Mouse (Mus musculus): ENCODE measurements around the gene Enoph1. TPM values are rescaled to one million over a fixed set of nuclear protein-coding genes. Genes with fewer than 3 reads are reported as not detected.
A peak's percentile ranks its signal among the peaks of the same experiment; 100 is the strongest.

Gene Enoph1
- polyA plus RNA-seq, 1 experiment from 2014 or later = 29.5 TPM

DNA sequence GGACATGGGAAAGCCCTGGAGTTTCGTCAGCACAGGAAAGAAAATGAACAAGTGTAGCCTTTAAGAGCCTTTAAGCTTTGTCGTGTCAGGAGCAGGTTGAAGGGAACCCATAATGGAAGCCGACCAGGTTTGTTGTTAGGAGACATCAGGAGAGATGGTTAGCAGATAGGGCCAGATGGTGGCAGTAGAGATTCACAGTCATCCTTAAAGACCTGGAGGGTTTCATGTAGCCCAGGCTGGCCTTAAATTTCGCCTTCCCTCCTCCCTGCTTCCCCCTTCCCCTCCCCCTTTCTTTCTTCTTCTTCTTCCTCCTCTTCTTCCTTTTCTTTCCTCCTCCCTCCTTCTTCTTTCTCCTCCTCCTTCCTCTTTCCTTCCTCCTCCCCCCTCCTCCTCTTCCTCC lies 34.8 kb downstream of the Enoph1 start:
- Histone ChIP-seq H3K27ac (ENCODE audit: low read length) (no peak overlapping the region), H3K36me3 (ENCODE audit: control insufficient read depth, insufficient read depth) (no peaks in the 10 kb centered on the region), H3K9ac (ENCODE audit: low read length) (no peak overlapping the region), H3K9me3 (replicated peaks; ENCODE audit: control insufficient read depth, low read length) (no peaks in the 10 kb centered on the region), H3K4me1 (ENCODE audit: control insufficient read depth, insufficient read depth, low read length) (peaks cover 5% of the 10 kb centered on the region), H3K27me3 (ENCODE audit: control insufficient read depth, insufficient read depth, low read length) (no peaks in the 10 kb centered on the region), H3K4me2 (ENCODE audit: low read depth, low read length) (no peak overlapping the region), H3K4me3 (ENCODE audit: low read length) (no peak overlapping the region)
- 52% methylated on average over 4 of the region's 4 CpGs for WGBS
- no peak for ATAC-seq (replicated peaks; ENCODE audit: extremely low read depth, insufficient read depth, low FRiP score)

DNA sequence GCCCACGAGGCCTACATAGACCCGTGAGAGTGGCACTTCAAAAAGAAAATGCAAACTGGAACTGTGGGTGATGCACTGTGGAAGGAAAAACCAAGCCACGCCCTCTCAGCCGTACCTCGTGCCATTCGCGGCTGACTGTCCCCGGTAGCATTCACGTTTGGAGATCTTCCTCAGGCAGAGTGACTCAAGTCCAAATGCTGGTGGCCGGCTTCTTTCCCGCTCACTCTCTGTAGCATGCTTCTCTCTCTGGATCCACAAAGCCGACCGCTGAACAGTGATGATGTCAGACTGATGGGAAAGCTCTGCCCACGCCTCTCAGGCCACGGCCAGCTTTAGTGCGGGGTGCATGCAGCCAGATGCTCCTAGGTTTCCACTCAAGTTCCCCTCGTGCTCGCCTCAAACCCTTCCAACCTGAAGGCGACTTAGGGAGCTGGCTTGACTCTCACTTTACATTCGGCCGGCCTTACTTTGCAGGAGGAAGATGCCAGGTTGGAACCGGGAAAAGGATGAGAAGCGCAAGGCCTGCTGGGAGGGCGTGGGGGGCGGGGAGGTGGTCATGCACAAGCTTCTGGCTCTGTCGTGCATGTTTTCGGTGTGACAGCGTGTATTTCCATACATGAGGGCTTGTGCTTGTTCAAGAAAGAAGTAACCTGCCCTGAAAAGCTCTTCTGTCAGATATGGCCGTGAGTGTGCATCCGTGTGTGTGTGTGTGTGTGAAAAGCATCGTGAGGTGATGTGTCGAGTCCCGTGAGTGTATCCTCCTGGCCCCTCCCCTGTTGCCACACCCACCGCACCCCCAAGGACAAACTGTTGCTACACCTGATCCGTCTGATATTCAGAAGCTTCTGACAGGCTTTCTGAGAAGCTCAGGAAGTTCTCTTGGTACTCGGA lies 39.5 kb downstream of the Enoph1 start:
- ATAC-seq (replicated peaks; ENCODE audit: extremely low read depth, insufficient read depth, low FRiP score) = 0 out of 2 replicates have a peak, but pooled peaks have one; percentile 30
- H3K9me3 ChIP-seq (replicated peaks; ENCODE audit: control insufficient read depth, low read length) = no peaks in the 10 kb centered on the region
- peak overlapping the region; percentile 78 for H3K4me2 ChIP-seq (ENCODE audit: low read depth, low read length)
- H3K27ac ChIP-seq (ENCODE audit: low read length) = no peak overlapping the region
- no peaks in the 10 kb centered on the region for H3K36me3 ChIP-seq (ENCODE audit: control insufficient read depth, insufficient read depth)
- peak overlapping the region; percentile 64 for H3K9ac ChIP-seq (ENCODE audit: low read length)
- H3K27me3 ChIP-seq (ENCODE audit: control insufficient read depth, insufficient read depth, low read length) = no peaks in the 10 kb centered on the region
- H3K4me1 ChIP-seq (ENCODE audit: control insufficient read depth, insufficient read depth, low read length) = peaks cover 5% of the 10 kb centered on the region
- 22% methylated on average over 36 of the region's 36 CpGs for WGBS
- H3K4me3 ChIP-seq (ENCODE audit: low read length) = peak overlapping the region; percentile 54

DNA sequence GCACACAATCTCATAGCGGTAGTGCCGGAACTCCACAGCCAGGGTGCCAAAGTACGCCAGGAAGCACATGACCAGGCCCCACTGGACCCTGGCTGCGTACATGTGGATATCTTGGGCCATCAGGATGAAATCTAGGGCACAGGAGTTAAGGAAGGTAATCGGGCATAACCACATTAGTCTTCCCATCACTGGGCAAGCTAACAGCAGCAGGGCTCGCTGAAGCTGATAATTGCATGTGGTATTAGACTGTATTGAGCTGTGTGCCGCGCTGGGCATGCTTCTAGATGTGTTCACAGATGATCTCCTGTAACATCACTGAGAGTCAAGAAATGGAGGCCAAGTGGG lies 40.1 kb downstream of the Enoph1 start:
- no peak overlapping the region for H3K27ac ChIP-seq (ENCODE audit: low read length)
- H3K4me3 ChIP-seq (ENCODE audit: low read length) = peak overlapping the region; percentile 54; the same call in 1 of the 2 replicates
- H3K4me2 ChIP-seq (ENCODE audit: low read depth, low read length) = peak overlapping the region; percentile 78
- H3K9me3 ChIP-seq (replicated peaks; ENCODE audit: control insufficient read depth, low read length) = no peaks in the 10 kb centered on the region
- H3K9ac ChIP-seq (ENCODE audit: low read length) = no peak overlapping the region
- H3K27me3 ChIP-seq (ENCODE audit: control insufficient read depth, insufficient read depth, low read length) = no peaks in the 10 kb centered on the region
- H3K36me3 ChIP-seq (ENCODE audit: control insufficient read depth, insufficient read depth) = no peaks in the 10 kb centered on the region
- ATAC-seq (replicated peaks; ENCODE audit: extremely low read depth, insufficient read depth, low FRiP score) = no peak
- peaks cover 5% of the 10 kb centered on the region for H3K4me1 ChIP-seq (ENCODE audit: control insufficient read depth, insufficient read depth, low read length)
- 81% methylated on average over 8 of the region's 8 CpGs for WGBS

DNA sequence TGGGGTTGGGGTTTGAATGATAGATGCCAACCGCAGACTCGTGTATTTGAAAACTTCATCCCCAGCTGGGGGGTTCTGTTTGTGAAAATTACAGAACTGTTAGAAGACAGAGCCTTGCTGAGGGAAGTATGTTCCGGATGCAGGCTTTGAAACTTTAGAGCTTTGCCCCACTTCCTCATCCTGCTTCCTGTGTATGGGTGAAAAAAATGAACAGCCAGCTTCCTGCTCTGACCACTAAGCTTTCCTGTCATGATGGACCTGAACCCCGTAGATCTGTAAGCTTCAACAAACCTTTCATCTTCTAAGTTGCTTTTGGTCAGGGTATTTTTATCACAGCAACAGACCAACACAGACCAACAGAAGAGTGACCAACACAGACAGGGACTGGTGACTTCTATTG lies 42.2 kb downstream of the Enoph1 start:
- H3K36me3 ChIP-seq (ENCODE audit: control insufficient read depth, insufficient read depth) = no peaks in the 10 kb centered on the region
- ATAC-seq (replicated peaks; ENCODE audit: extremely low read depth, insufficient read depth, low FRiP score) = no peak
- no peak overlapping the region for H3K4me3 ChIP-seq (ENCODE audit: low read length)
- no peak overlapping the region for H3K9ac ChIP-seq (ENCODE audit: low read length)
- 76% methylated on average over 4 of the region's 4 CpGs for WGBS
- no peaks in the 10 kb centered on the region for H3K27me3 ChIP-seq (ENCODE audit: control insufficient read depth, insufficient read depth, low read length)
- no peak overlapping the region for H3K27ac ChIP-seq (ENCODE audit: low read length)
- peaks cover 5% of the 10 kb centered on the region for H3K4me1 ChIP-seq (ENCODE audit: control insufficient read depth, insufficient read depth, low read length)
- H3K4me2 ChIP-seq (ENCODE audit: low read depth, low read length) = no peak overlapping the region
- no peaks in the 10 kb centered on the region for H3K9me3 ChIP-seq (replicated peaks; ENCODE audit: control insufficient read depth, low read length)

DNA sequence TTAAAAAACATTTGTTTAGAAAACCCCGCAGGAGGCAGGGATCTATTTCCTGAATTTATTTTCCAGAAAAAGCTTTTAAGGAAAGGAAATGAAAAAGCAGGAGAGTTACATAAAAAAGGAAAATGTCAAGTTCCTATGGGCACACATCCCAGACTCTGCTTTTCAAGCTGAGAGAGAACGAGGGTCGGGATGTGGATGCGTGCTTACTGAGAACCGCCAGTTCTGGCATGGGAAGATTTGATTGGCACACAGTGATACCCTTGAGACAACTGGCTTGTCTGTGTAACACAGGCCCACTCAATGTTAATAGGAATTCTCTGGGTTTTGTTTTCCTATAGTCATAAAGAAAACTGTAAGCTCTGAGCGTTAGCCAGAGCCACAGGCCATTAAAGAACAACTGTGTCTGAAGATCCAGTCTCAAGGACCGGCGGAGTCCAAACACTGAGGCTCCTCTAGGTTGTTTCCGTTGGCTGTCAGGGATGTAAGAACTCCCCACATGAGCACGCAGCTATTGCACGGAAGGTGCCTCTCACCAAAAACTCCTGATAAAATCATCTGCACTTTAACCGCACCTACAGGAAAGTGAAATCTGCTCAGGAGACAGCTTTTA lies 44.3 kb downstream of the Enoph1 start:
- Histone ChIP-seq H3K4me2 (ENCODE audit: low read depth, low read length) (no peak overlapping the region), H3K9me3 (replicated peaks; ENCODE audit: control insufficient read depth, low read length) (no peaks in the 10 kb centered on the region), H3K27me3 (ENCODE audit: control insufficient read depth, insufficient read depth, low read length) (no peaks in the 10 kb centered on the region), H3K9ac (ENCODE audit: low read length) (no peak overlapping the region), H3K4me3 (ENCODE audit: low read length) (no peak overlapping the region), H3K4me1 (ENCODE audit: control insufficient read depth, insufficient read depth, low read length) (peaks cover 2% of the 10 kb centered on the region; the same call in 1 of the 2 replicates), H3K36me3 (ENCODE audit: control insufficient read depth, insufficient read depth) (no peaks in the 10 kb centered on the region), H3K27ac (ENCODE audit: low read length) (0 out of 2 replicates have a peak overlapping the region, but pooled peaks have one; percentile 10)
- ATAC-seq (replicated peaks; ENCODE audit: extremely low read depth, insufficient read depth, low FRiP score) = no peak
- WGBS = 64% methylated on average over 12 of the region's 12 CpGs

DNA sequence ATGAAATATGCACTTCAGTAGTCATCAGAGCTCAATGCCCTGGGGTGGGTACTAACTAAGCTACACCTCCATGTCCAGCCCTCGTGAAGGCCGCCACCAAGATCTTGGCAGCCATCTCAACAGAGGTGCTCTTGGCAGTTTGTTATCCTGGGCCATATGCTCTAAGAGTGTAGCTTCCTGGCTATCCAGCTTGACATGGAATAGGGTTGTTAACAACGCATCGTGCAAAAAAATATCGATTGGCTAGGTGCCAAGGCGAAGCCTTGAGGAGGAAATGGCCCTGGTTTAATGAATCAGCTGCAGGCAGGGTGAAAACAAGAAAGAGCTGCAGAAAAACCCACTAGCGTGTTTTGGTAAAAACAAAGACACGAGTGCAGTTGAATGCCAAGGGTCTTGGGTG lies 45.3 kb downstream of the Enoph1 start:
- no peak overlapping the region for H3K4me2 ChIP-seq (ENCODE audit: low read depth, low read length)
- no peaks in the 10 kb centered on the region for H3K4me1 ChIP-seq (ENCODE audit: control insufficient read depth, insufficient read depth, low read length)
- H3K27ac ChIP-seq (ENCODE audit: low read length) = no peak overlapping the region
- no peaks in the 10 kb centered on the region for H3K27me3 ChIP-seq (ENCODE audit: control insufficient read depth, insufficient read depth, low read length)
- H3K36me3 ChIP-seq (ENCODE audit: control insufficient read depth, insufficient read depth) = no peaks in the 10 kb centered on the region
- no peak overlapping the region for H3K4me3 ChIP-seq (ENCODE audit: low read length)
- ATAC-seq (replicated peaks; ENCODE audit: extremely low read depth, insufficient read depth, low FRiP score) = no peak
- WGBS = 56% methylated on average over 8 of the region's 8 CpGs
- H3K9me3 ChIP-seq (replicated peaks; ENCODE audit: control insufficient read depth, low read length) = no peaks in the 10 kb centered on the region
- no peak overlapping the region for H3K9ac ChIP-seq (ENCODE audit: low read length)

DNA sequence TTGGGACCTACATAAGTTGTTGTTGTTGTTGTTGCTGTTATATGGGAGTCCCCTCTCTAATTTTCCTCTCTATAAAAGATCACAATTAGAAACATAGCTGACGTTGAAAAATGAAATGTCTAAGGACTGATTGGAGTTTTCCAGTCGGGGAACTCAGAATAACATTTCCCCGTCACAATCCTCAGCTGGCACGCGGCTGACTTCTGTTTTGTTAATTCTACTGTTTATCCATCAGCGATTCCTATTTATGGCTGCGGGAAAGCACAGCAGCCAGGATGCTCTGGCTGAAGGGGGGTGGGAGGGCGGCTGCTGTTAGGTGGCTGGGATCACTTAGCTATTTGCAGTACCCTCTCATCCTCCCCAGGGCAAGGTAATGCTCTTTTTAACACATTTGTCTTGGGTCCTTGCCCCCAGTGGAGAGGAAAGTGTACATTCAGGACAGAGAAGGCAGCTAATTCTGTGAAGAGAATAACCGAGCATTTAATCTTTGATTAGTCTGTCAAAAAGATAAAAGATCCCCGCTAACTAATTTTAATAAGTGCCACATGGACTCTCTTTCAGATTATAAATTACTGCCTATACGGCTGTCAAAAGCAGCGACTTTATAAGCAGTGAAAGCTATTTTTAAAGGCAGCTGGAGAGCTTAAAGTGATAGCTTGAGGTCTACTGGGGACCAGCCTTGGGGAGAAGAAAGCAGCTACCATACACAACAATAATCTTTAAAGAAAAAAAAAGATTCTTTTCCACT lies 50.9 kb downstream of the Enoph1 start:
- no peak for ATAC-seq (replicated peaks; ENCODE audit: extremely low read depth, insufficient read depth, low FRiP score)
- 31% methylated on average over 12 of the region's 12 CpGs for WGBS
- Histone ChIP-seq H3K27ac (ENCODE audit: low read length) (no peak overlapping the region), H3K9me3 (replicated peaks; ENCODE audit: control insufficient read depth, low read length) (peaks cover 4% of the 10 kb centered on the region; the same call in 1 of the 2 replicates), H3K4me3 (ENCODE audit: low read length) (no peak overlapping the region), H3K4me1 (ENCODE audit: control insufficient read depth, insufficient read depth, low read length) (peaks cover 7% of the 10 kb centered on the region), H3K4me2 (ENCODE audit: low read depth, low read length) (peak overlapping the region; percentile 33), H3K9ac (ENCODE audit: low read length) (no peak overlapping the region), H3K27me3 (ENCODE audit: control insufficient read depth, insufficient read depth, low read length) (no peaks in the 10 kb centered on the region), H3K36me3 (ENCODE audit: control insufficient read depth, insufficient read depth) (no peaks in the 10 kb centered on the region)

DNA sequence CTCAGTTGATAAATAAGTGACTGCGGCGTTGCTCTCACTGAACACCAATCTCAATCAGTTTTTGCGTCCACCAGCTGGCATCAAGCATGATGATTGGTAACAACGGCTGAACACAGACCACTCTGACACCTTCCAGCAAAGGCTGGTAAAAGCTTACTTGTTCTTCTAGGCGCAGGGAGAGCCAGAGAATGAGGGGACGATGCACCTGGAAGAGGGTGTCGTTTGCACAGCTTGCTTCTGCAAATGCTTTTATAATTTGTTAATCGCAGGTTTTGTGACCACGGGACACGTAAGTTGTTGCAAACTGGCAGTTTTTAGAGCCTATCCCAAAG lies 51.4 kb downstream of the Enoph1 start:
- Histone ChIP-seq H3K27me3 (ENCODE audit: control insufficient read depth, insufficient read depth, low read length) (no peaks in the 10 kb centered on the region), H3K9ac (ENCODE audit: low read length) (no peak overlapping the region), H3K27ac (ENCODE audit: low read length) (no peak overlapping the region), H3K4me1 (ENCODE audit: control insufficient read depth, insufficient read depth, low read length) (peaks cover 7% of the 10 kb centered on the region), H3K36me3 (ENCODE audit: control insufficient read depth, insufficient read depth) (no peaks in the 10 kb centered on the region), H3K4me3 (ENCODE audit: low read length) (no peak overlapping the region), H3K9me3 (replicated peaks; ENCODE audit: control insufficient read depth, low read length) (peaks cover 4% of the 10 kb centered on the region; the same call in 1 of the 2 replicates), H3K4me2 (ENCODE audit: low read depth, low read length) (peak overlapping the region; percentile 48)
- ATAC-seq (replicated peaks; ENCODE audit: extremely low read depth, insufficient read depth, low FRiP score) = no peak
- 45% methylated on average over 10 of the region's 10 CpGs for WGBS

DNA sequence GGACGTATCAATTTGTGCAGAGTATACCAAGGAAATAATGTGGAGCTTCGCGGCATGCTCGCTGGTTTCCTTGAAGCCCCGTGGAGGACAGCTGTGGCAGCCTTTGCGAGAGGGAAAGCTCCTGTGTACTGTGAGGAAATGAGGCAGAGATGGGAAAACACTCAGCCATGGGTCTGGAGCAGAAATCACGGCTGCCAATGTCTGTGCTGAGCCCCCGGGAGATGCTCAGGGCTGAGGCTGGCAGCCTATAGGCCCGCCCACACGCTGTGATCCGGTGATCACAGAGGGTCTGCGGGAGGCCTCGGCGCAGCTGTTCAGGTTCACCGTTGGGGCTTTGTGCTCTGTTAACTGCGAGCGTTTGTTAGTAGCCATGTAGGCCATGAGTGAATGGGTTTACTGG lies 51.8 kb downstream of the Enoph1 start:
- ATAC-seq (replicated peaks; ENCODE audit: extremely low read depth, insufficient read depth, low FRiP score) = no peak
- no peak overlapping the region for H3K9ac ChIP-seq (ENCODE audit: low read length)
- H3K9me3 ChIP-seq (replicated peaks; ENCODE audit: control insufficient read depth, low read length) = peaks cover 4% of the 10 kb centered on the region; the same call in 1 of the 2 replicates
- no peak overlapping the region for H3K27ac ChIP-seq (ENCODE audit: low read length)
- no peaks in the 10 kb centered on the region for H3K36me3 ChIP-seq (ENCODE audit: control insufficient read depth, insufficient read depth)
- H3K4me3 ChIP-seq (ENCODE audit: low read length) = no peak overlapping the region
- WGBS = 20% methylated on average over 17 of the region's 17 CpGs
- no peaks in the 10 kb centered on the region for H3K27me3 ChIP-seq (ENCODE audit: control insufficient read depth, insufficient read depth, low read length)
- H3K4me2 ChIP-seq (ENCODE audit: low read depth, low read length) = peak overlapping the region; percentile 48
- peaks cover 7% of the 10 kb centered on the region for H3K4me1 ChIP-seq (ENCODE audit: control insufficient read depth, insufficient read depth, low read length)

All from heart, embryonic 16.5 days (tissue).